Mouse (Mus musculus): Measurements from ENCODE around the gene Gas1. TPM values are rescaled to one million over a fixed set of nuclear protein-coding genes. Genes with fewer than 3 reads are reported as not detected.

Gas1 gene
- polyA plus RNA-seq, 1 experiment, result 10.9 TPM

DNA sequence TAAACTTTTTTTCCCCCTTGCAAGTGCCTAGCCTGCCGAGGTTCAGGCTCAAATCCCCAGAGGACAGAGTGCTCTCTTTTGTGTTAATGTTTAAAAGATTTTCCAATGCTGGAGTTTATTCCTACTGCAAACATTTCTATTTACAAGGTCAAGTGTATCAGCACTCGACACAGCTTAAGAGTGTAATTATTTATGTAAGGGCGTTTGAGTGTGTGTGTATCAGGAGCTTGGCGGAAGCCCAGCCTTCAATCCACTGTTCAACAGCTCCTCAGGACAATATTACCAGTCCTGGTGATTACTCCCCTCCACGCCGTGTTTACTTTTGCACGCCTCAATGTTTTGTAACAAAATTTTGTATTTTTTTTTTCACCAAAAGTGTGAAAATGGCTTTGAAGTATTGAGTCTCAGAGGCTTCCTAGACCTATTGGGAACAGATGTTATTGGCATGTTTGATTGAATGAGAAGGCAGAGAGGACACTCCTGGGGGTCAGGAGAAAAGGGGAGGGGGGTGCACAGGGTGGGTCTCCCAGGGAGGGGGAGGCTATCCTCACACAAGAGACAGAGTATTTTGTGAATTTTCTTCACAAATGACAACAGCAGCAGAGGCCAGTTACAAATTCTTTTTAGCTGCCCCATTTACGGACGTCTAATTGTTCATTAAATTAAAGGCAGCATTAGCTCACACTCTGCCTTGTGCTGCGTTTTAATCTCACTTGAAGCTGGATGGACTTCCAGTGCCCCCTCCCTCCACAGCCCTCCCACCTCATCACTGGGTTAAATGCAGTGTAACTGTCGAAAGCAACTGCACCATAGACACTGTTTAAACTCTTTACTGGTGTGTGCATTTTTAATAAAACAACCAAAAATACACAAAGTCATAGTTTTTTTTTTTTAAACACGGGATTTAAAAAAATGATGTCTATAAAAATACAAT, 3.3 kb downstream of the Gas1 start:
- no peak for DNase-seq (ENCODE audit: extremely low spot score in 1 of 2, low spot score in 1 of 2)

DNA sequence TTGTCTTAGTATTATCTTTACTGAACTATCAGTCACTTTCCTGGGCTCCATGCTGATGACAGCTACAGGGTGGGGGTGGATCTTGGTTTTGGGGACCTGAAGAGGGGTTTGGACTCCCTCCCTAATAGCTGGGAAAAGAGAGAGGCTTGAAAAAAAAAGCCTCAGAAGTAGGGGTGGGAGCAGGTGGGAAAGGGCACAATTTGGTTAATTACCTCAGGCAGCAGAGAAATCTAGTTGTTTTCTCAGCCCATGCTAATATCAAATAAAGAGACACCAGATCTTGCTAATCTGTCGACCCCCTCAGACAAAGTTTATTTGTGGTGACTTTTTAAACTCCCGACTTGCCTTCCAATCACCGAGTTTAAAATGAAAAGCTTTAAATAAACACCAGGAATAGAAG, 4.0 kb downstream of the Gas1 start:
- no peak for DNase-seq (ENCODE audit: extremely low spot score in 1 of 2, low spot score in 1 of 2)

DNA sequence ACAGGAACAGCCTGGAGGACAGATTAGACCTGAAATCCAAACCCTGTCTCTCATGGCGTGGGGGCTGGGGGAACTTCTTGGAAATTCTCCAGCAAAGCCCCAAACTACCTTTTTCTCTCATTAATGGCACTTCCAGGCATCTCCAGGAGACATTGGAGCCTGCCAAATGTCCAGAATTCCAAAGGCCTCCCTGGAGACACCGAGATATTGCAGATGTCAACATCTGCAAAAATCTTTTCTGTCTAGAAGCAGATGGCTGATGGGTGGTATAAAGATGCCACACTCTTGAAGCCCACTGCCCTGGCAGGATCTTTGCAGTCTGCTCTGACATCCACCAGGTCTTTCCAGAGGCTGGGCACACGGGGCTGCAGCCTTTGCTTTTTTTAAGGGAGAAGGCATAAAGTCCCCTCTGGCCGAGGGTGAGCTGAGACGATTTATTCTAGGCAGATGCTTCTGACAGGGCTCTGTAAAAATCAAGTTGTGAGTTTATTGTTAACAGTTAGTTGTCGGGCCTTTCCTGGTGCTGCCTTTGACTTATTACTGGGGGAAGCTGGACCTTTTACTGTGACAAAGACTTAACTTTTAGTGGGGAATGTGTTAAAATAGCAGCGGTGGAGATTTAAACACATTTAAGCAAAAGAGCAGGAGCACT, 4.7 kb downstream of the Gas1 start:
- no peak for DNase-seq (ENCODE audit: extremely low spot score in 1 of 2, low spot score in 1 of 2)

DNA sequence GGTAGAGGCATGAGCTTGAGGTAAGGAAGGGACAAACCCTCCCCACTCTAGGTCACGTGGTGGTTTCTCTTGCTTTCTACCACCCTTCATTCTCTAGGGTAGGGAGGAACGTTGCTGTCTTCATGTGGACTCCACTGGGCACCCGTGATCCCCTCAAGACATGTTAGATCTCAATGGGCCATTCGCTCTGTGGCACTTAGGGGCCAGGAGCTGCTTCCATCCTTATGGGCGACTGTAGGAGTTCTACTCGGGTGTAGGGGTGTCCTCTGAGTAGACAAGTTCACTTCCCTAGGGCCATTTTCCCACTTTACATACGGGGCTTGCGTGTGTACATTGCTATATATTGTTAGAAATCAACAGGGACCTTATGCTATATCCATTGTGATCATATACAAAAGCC, 5.4 kb downstream of the Gas1 start:
- DNase-seq (ENCODE audit: extremely low spot score in 1 of 2, low spot score in 1 of 2), result no peak

DNA sequence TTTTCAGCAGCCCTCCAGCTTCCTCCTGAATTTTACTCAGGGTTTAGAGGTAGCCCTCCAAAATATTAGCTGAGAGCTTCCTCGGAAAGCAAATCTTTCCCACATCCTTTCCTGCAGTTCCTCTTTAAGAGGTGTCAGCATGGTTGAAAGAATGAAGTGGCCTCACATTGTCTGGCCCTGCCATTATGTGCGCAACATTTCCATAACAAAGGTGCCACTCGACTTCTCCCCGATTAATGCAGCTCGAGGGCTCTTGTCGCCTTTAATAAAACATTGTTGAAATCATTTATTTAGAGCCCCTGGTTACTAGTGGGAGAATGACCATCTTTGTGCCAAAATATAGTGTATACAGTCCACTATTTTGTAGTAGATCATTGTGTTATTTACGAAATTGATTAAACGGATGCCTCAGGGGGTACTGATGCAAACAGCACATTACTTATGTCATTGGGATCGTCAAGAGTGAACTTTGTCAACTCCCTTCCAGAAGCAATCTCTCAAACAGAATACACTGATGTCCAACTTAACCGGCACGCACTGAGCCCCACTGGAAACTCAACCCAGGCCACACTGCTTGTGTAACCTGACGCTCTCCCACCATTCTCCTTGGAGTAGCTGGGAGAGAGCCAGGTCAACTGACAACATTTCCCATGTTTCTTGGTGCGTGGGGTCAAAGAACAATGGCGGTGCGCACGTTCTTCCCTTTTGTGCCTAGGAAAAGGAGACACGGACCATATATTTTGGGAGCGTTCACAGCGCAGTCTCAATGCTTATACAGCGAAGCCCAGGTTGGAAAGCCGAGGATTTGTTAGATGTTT, 6.1 kb downstream of the Gas1 start:
- DNase-seq (ENCODE audit: extremely low spot score in 1 of 2, low spot score in 1 of 2), result no peak

DNA sequence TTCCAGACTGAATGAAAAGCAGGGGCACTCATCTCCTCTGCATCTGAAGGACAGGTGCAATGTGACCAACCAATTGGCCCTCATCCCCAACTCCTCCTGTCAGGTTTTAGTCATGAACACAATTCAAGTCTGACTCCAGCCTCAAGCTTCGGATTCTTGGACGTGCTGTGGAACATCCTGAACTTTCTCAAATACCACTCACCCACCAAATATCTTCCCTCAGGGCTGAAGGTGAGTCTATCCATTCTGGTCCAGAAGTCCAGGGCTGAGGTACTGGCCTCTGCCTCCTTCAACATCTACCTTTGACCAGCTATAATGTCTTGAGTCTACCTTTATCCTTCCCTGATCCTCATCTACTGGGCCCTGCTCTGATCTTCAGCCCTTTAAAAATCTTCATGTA, 8.1 kb downstream of the Gas1 start:
- no peak for DNase-seq (ENCODE audit: extremely low spot score in 1 of 2, low spot score in 1 of 2)

DNA sequence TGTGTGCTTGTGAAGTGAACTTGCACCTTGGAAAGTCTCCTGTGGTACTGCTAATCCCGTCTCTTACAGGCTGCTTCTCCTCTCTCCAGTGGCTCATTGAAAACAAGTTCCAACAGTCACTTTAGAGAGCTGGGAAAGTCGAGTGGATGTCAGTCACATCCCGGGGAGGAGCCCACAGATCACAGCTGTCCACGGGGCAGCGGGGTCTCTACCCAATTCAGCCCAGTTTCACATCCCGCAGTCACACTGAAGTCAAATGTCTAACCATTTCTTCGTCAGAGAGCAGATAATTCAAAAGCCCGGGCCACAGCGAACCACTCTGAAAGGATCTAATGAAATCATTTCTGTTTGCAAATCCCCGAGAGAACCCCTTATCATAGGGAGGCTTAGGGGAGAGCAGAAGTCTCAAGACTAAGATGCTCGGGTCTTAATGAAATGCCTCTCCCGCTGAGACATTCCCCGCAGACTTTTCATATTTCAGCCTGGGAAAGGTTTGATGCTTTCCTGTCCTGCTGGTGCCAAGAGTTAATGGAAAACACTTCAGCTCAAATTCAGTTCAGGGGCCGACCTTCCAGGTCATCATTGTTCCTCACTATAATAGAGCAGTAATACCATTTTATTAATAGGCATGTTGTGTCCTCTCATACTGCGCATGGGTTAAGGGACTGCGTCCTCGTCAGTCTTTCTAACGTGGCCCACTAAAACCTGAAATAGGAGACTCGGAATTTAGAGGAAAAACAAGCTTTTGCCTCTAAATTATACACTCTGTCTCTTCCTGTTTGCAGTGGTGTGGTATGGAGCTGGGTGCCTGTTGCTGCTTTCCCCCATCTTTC, 20.7 kb downstream of the Gas1 start:
- DNase-seq (ENCODE audit: extremely low spot score in 1 of 2, low spot score in 1 of 2), result no peak

DNA sequence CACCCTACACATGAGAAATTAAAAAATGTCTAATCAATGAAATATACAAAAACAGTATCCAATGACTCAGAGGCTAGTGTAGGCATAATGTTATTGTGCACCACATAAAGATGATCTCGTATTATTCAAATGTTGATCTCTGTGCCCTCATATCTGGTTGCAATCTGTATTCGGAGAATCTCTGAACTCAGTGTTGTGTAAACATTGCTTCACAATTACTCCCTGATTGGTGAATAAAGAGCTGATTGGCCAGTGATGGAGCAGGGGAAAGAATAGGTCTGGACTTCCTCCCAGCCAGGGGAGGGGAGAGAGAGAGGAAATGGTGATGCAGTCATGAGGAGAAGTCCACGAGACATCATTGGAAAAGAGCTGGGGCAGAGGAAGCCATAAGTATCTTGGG, 23.0 kb downstream of the Gas1 start:
- DNase-seq (ENCODE audit: extremely low spot score in 1 of 2, low spot score in 1 of 2), result no peak

DNA sequence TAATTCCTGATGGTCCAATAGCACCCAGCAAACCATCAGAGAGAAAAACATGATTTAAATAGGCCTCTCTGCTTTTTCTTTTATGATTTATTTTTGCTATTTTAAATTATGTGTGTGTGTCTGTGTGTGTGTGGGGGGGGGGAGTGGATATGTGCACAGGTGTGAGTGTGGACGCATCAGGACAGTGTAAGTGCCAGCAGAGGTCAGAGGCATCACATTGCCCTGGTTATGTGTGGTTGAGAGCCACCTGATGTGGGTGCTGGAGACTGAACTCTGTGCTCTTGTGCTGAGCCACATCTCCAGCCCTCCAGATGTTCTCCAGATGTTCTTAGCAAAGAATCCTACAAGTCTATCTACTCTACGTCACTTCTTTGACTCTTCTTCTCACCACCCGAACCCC, 28.9 kb downstream of the Gas1 start:
- DNase-seq (ENCODE audit: extremely low spot score in 1 of 2, low spot score in 1 of 2), result no peak

DNA sequence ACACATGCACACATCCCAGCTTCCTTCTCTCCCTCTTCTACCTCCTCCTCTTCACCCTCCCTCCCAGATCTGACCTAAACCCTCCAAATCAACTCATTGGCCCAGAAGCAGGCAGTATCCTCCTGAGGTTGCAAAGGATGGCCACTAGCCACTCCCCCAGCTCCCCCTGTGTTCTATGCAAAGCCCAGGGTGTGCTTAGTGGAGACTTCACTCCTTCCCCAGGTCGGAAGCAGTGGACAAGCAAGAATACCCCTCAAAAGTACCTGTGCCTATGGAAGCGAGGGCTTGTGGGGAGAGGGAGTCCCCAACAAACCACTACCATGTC, 29.3 kb downstream of the Gas1 start:
- no peak for DNase-seq (ENCODE audit: extremely low spot score in 1 of 2, low spot score in 1 of 2)

DNA sequence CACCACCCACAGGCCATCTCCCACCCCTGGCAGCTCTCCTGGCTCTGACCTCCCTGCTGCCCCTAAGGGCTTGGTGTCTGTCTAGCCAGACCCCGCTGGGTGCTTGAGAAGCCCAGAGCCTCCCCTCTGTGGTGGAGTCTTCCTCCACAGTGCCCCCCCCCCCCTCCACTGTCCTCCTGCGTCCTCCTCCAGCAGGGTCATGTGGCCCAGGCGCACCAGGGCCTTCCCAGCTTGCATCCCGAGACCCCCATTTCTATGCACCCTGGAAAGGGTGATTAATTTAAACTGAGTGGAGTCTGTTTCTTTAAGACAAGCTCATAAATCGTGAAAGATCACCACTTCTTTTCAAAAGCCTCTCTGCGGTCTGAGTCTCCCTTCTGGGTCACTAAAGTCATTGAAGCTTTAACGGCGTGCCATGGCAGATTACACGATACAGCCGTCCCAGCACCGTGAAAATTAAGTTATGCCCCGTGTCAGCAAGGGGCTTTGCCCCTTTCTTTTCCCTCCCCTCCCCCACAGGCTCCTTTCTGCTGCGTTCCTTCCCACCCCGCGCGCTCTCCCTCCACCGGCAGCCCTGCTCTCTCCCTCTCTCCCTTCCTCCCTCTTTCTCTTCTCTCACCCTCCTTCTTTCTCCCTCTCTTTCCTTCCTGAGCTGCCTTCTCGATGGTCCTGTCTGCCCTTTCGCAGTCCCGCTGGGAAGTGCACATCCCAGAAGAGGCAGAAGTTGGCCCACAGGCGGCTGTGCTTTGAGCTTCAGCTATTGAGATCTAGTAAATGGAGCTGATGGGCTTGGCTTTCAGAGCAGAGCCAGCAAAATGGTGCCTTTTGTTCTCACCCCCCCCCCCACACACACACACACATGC, 29.9 kb downstream of the Gas1 start:
- DNase-seq (ENCODE audit: extremely low spot score in 1 of 2, low spot score in 1 of 2), result no peak

DNA sequence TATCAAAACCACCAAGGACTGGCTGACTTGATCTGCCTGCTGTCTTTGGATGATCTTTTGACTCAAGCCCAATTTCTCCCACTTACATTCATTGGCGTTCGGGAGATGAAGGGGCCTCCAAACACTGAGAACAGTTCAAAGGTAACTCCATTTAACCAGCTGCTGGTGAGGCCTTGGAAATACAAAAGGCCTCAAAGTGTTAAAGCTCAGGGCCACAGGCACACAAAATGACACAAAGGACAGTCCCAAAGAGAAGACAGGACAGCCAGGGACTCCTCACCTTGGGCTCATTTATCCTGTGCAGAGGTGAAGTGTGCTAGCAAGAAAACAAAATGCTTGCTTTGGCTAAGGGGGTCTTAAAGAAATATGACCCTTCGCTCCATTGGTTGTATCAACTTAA, 30.9 kb downstream of the Gas1 start:
- no peak for DNase-seq (ENCODE audit: extremely low spot score in 1 of 2, low spot score in 1 of 2)

DNA sequence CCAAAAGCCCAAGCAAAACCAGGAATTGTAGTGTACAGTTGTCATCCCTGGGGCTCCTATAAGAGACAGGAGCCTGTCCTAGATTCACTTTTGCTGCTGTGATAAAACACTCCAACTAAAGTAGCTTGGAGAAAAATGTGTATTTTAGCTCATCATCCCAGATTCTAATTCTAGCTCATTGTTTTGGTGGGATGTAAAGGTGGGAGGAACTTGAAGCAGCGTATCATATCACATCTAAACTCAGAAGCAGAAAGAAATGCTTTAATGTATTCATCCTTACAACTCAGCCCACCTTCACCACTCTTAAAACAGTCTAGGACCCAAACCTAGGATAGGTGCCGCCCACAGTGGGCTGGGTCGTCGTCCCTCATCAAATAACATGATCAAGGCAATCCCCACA, 40.2 kb downstream of the Gas1 start:
- DNase-seq (ENCODE audit: extremely low spot score in 1 of 2, low spot score in 1 of 2), result peak in 1 of 2 experiments; percentile 15

DNA sequence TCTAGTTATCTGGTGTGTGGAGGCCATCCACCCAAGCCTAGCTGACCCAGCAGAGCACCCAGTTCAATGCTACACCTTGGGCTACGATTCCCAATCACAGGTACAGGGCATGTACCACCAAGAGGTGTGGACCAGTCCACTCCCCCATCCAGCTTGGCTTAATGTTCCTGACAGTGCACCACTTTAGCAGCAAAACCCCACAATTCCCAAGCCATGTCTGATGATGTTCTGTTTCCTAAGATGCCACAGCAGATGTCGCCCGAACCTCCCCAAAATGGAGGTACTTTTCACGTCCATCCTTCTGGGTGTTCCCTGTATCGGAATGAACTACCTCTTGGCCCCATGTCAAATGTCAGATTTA, 42.7 kb downstream of the Gas1 start:
- no peak for DNase-seq (ENCODE audit: extremely low spot score in 1 of 2, low spot score in 1 of 2)

DNA sequence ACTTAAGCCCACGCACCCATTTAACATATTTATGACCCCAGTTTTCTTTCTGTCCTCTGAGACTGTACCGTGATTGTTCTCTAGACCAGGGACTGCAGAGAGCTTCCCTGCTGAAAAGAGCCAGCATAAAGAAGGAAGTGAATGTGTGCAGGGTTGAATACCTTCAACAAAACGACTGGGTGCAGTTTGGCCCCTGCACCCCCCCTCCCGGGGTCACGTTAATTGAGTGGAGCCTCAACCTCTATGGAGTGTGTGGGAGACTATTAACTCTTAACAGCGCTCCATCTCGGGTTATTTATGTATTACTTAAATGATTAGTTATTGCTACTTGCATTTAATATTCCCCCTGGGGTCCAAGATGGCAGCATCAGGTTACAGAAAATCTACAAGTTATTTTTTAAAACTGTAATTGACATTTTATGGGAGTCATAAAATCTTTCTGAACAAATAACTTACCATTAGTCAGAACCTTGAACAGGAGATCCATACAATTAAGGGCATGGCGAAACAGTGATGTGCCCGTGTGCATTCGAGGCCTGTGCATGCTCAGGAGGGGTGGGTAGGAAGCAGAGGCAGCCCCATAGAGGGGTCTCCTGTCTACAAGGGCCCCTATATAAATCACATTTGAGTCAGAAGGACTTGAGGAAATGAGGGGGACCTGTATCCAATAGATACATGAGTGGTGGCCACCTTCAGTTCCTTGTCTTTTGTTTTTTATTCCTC, 43.3 kb downstream of the Gas1 start:
- DNase-seq (ENCODE audit: extremely low spot score in 1 of 2, low spot score in 1 of 2), result no peak

DNA sequence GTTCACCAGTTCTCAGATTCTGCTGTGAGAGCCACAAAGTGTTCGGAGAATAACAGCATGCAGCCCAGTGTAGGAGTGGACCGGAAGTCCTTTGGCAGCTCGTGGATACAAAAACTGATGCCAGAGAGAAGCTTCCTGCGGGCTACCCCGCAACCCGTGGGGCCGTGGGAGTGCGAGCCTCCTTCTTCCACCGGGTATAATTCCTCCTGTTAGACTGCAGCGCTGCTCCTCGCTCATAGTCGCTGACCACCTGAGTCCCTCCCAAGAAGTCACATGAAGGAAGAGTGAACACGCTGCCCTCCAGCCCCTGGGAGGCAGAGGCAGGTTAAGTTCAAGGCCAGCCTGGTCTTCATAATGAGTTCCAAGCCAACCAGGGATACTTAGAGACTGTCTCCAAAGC, 45.4 kb downstream of the Gas1 start:
- peak in 1 of 2 experiments; percentile 20 for DNase-seq (ENCODE audit: extremely low spot score in 1 of 2, low spot score in 1 of 2)

DNA sequence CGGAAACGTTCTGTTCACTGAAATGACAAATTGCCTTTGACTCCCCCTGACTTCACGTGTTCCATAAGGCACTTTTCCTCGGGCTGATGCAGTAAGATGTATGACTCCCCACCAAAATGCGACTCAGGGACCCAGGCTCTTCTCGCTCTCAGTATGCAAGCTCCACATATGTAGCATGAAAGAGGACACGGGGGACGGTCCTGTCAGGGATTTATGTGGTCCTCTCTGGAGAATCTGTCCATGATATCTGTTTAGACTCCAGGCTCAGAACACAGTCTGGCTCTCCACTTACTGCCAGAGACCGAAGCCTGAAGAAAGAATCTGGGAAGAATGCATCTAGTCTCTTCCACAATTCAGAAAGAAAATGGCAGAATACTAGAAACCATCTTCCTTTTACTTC, 47.6 kb downstream of the Gas1 start:
- DNase-seq (ENCODE audit: extremely low spot score in 1 of 2, low spot score in 1 of 2), result no peak

DNA sequence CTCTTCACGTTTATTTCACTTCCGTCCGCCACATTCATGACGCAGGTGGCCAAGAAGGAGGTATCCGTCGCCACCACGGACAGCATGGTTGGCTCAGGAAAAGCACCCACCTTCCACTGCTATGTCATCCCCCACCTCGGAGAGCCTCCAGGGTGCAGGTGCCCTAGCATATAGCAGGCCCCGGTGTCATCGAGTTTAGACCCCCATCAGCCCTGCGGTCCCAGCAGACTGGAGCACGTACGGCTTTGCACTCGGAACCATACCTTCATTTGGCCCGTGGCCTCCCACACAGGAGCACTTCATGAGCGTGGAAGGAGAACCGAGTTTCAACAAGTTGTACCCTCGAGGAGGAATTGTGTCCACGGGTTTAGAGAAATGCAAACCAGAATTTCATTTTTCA, 50.8 kb downstream of the Gas1 start:
- no peak for DNase-seq (ENCODE audit: extremely low spot score in 1 of 2, low spot score in 1 of 2)
